ENCODE assay signal across 8 mouse cellular contexts in the genomic region with DNA sequence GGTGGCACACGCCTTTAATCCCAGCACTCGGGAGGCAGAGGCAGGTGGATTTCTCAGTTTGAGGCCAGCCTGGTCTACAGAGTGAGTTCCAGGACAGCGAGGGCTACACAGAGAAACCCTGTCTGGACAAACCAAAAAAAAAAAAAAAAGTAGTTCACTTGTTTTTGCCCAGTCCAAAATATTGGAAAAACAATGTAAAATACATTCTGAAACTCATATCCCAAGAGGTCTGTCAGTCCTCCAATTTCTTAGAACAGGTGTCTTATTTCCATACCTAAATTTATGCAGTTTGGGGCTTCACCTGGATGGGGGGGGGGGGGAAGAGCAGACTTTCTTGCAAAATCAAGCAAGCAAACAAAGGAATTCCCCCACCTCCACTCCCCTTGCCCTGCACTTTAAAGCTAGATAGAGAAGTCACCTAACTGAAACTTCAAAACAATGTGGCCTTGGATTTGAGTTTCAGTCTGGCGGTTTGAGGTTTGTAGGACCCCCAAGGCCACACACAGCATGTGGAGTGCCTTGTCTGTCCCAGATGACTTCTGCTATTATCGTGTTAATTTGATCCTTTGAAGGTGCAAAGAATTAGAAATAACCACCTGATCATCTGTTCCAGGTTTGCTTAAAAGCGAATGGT. TPM values are rescaled to one million over a fixed set of nuclear protein-coding genes. Genes with fewer than 3 reads are reported as not detected.
DNase-seq lines count a peak whose midpoint lies in the region; ATAC-seq lines count a peak whose summit lies in the region.

No protein-coding gene starts in this region.

- H3K79me2 ChIP-seq in macrophage (ENCODE audit: inconsistent target): no peaks in the 10 kb centered on the region

- WGBS in forebrain, embryonic 16.5 days: 55% methylated on average over 6 of the region's 6 CpGs
- 57% methylated on average over 6 of the region's 6 CpGs for WGBS in macrophage (ENCODE audit: missing documents)

- H3K9ac ChIP-seq in forebrain, embryonic 16.5 days (replicated peaks; ENCODE audit: low read depth, low read length): no peak overlapping the region

- no peak overlapping the region for H3K27ac ChIP-seq in forebrain, embryonic 16.5 days (ENCODE audit: low read length)
- H3K27ac ChIP-seq in macrophage: peak overlapping the region; percentile 83

- intact Hi-C loops in left cerebral cortex, postnatal 4 days (cut with DNase I): no loop called here

- H3K36me3 ChIP-seq in forebrain, embryonic 16.5 days (ENCODE audit: control insufficient read depth, insufficient read depth): no peaks in the 10 kb centered on the region
- no peaks in the 10 kb centered on the region for H3K36me3 ChIP-seq in macrophage (ENCODE audit: inconsistent target)

- no peaks in the 10 kb centered on the region for H3K27me3 ChIP-seq in forebrain, embryonic 16.5 days (replicated peaks; ENCODE audit: control insufficient read depth, insufficient read depth, low read length)

- no peaks in the 10 kb centered on the region for H3K9me3 ChIP-seq in forebrain, embryonic 16.5 days (ENCODE audit: control insufficient read depth, low read length)

- peak; percentile 49 for ATAC-seq in CD4-positive, CD25-positive, alpha-beta regulatory T cell, adult 4 months
- no peak for ATAC-seq in forebrain, embryonic 16.5 days

- H3K4me2 ChIP-seq in forebrain, embryonic 16.5 days (ENCODE audit: low read length): peak overlapping the region; percentile 40

- DNase-seq in adrenal gland, postnatal 10 days: peak; percentile 23
- no peak for DNase-seq in adrenal gland, postnatal 4 days (ENCODE audit: low spot score in 2 of 2)
- DNase-seq in left cerebral cortex, postnatal 4 days: no peak
- DNase-seq in right cerebral cortex, adult 2 months (ENCODE audit: low spot score in 2 of 2): no peak
- no peak for DNase-seq in right cerebral cortex, adult 18-20 months

- H3K4me3 ChIP-seq in forebrain, embryonic 16.5 days (replicated peaks; ENCODE audit: low read length): no peak overlapping the region
- H3K4me3 ChIP-seq in macrophage (ENCODE audit: inconsistent target): no peak overlapping the region

- peaks cover 7% of the 10 kb centered on the region; the same call in 1 of the 2 replicates for H3K4me1 ChIP-seq in forebrain, embryonic 16.5 days (replicated peaks; ENCODE audit: control insufficient read depth, insufficient read depth, low read length)

RNA-seq across cellular contexts. Expression of gene Kras, which starts 25.7 kb away (rescaled TPM):
- 10 to 100 TPM; 44.5 to 47.7 TPM for total RNA-seq in adrenal gland, postnatal 10 days (2021)
- total RNA-seq in adrenal gland, postnatal 4 days (2021): 10 to 100 TPM; 44.1 to 47.0 TPM
- 10 to 100 TPM; 18.3 to 35.8 TPM for polyA plus RNA-seq in CD4-positive, CD25-positive, alpha-beta regulatory T cell, adult 4 months (2017; shearing (Covaris generic))
- 127 and 130 TPM in 2 replicates for polyA plus RNA-seq in forebrain, embryonic 16.5 days (2015; fragmentation: Nextera tagmentation; extraction: Ambion mirVana)
- total RNA-seq in macrophage (2018; cell fraction: chromatin; rRNA removed): 10 to 100 TPM; 12.7 to 85.6 (median 44.3) TPM
- total RNA-seq in macrophage (2018; cell fraction: cytosol; rRNA removed): 10 to 100 TPM; 21.0 to 48.1 (median 32.3) TPM
- total RNA-seq in macrophage (2018; cell fraction: nucleus; rRNA removed): 10 to 100 TPM; 16.9 to 76.7 (median 43.1) TPM
- polyA plus RNA-seq in macrophage (2018): 23.9 to 41.6 TPM (median 40.7 TPM) in 3 replicates
- 10 to 100 TPM; 96.4 to 98.4 TPM for total RNA-seq in left cerebral cortex, postnatal 4 days (2021)
